Mouse (Mus musculus) heart, embryonic 10.5 days (tissue): ENCODE data around the gene 4930432M17Rik. TPM values are rescaled to one million over a fixed set of nuclear protein-coding genes. Genes with fewer than 3 reads are reported as not detected.

ENCODE experiments used
- polyA plus RNA-seq: library from polyadenylated mRNA; unstranded; fragments of >200 nt; fragmentation: Nextera tagmentation; extraction: Ambion mirVana; gene quantifications from 2 replicates; pipeline ENCODE4 v1.2.1, GENCODE M21; 2016

The 4930432M17Rik gene
- polyA plus RNA-seq, 1 experiment from 2014 or later, result not detected

Other genes with a start within 250 kb of the 4930432M17Rik start
- 493 and 655 TPM in 2 replicates for gene Cnn3, start 244.3 kb upstream of the 4930432M17Rik start, polyA plus RNA-seq
- 1.1 and 1.3 TPM in 2 replicates for gene Slc44a3, start 138.4 kb upstream of the 4930432M17Rik start, polyA plus RNA-seq
- 9.2 TPM in 2 replicates for gene F3, start 52.8 kb downstream of the 4930432M17Rik start, polyA plus RNA-seq
- 45.5 and 46.1 TPM in 2 replicates for gene Abcd3, start 144.5 kb downstream of the 4930432M17Rik start, polyA plus RNA-seq